Mouse (Mus musculus): ENCODE results near the gene Selenop. TPM values are rescaled to one million over a fixed set of nuclear protein-coding genes. Genes with fewer than 3 reads are reported as not detected.

Gene Selenop
- polyA plus RNA-seq, 1 experiment, result 199 TPM

GRCm38 (mm10) chr15:3251031-3251717 lies 17.2 kb upstream of the Selenop start:
- no peak for DNase-seq
- TF ChIP-seq CTCF (IDR thresholded peaks at IDR 0.05; ENCODE audit: borderline replicate concordance, control insufficient read depth, extremely low read depth, insufficient read depth, low read length, poor library complexity), result no peak
- no peak for TF ChIP-seq POLR2A (IDR thresholded peaks at IDR 0.05; ENCODE audit: control insufficient read depth, extremely low read depth, insufficient read depth, low read length, poor library complexity)
- Histone ChIP-seq H3K36me3 (ENCODE audit: control insufficient read depth, insufficient read depth, low read length) (no peaks in the 10 kb centered on the region), H3K4me1 (replicated peaks; ENCODE audit: control insufficient read depth, insufficient read depth, low read length) (no peaks in the 10 kb centered on the region), H3K4me3 (ENCODE audit: control insufficient read depth, insufficient read depth, low read length) (no peak overlapping the region), H3K27ac (ENCODE audit: control insufficient read depth, insufficient read depth, low read length) (no peak overlapping the region), H3K27me3 (ENCODE audit: control insufficient read depth, insufficient read depth, low read length) (no peaks in the 10 kb centered on the region)
- WGBS, result 95% methylated on average over 3 of the region's 3 CpGs

DNA sequence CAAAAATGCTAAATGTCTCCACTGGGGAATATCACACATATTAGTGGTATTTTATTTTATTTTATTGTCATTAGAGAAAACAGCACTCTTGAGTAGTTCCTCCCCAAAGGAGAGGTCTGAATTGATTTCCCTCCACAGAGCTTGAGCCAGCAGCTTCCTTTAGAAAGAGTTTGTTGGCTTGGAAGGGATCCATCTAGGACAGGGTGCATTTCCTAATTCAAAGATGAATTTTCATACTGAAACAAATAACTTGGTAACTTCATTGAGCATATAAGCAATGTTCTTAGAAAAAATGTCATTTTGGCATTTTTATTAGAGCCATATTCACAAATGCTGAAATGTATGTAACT lies 16.7 kb upstream of the Selenop start:
- Histone ChIP-seq H3K4me1 (replicated peaks; ENCODE audit: control insufficient read depth, insufficient read depth, low read length) (no peaks in the 10 kb centered on the region), H3K27me3 (ENCODE audit: control insufficient read depth, insufficient read depth, low read length) (no peaks in the 10 kb centered on the region), H3K4me3 (ENCODE audit: control insufficient read depth, insufficient read depth, low read length) (no peak overlapping the region), H3K36me3 (ENCODE audit: control insufficient read depth, insufficient read depth, low read length) (no peaks in the 10 kb centered on the region), H3K27ac (ENCODE audit: control insufficient read depth, insufficient read depth, low read length) (no peak overlapping the region)
- TF ChIP-seq POLR2A (IDR thresholded peaks at IDR 0.05; ENCODE audit: control insufficient read depth, extremely low read depth, insufficient read depth, low read length, poor library complexity), result no peak
- TF ChIP-seq CTCF (IDR thresholded peaks at IDR 0.05; ENCODE audit: borderline replicate concordance, control insufficient read depth, extremely low read depth, insufficient read depth, low read length, poor library complexity), result no peak
- DNase-seq, result no peak

GRCm38 (mm10) chr15:3259025-3259424 lies 9.3 kb upstream of the Selenop start:
- Histone ChIP-seq H3K36me3 (ENCODE audit: control insufficient read depth, insufficient read depth, low read length) (no peaks in the 10 kb centered on the region), H3K4me1 (replicated peaks; ENCODE audit: control insufficient read depth, insufficient read depth, low read length) (peaks cover under 1% of the 10 kb centered on the region), H3K27me3 (ENCODE audit: control insufficient read depth, insufficient read depth, low read length) (no peaks in the 10 kb centered on the region), H3K4me3 (ENCODE audit: control insufficient read depth, insufficient read depth, low read length) (no peak overlapping the region), H3K27ac (ENCODE audit: control insufficient read depth, insufficient read depth, low read length) (no peak overlapping the region)
- 97% methylated on average over 1 of the region's 1 CpGs for WGBS
- no peak for DNase-seq
- TF ChIP-seq POLR2A (IDR thresholded peaks at IDR 0.05; ENCODE audit: control insufficient read depth, extremely low read depth, insufficient read depth, low read length, poor library complexity) (no peak), CTCF (IDR thresholded peaks at IDR 0.05; ENCODE audit: borderline replicate concordance, control insufficient read depth, extremely low read depth, insufficient read depth, low read length, poor library complexity) (no peak)

DNA sequence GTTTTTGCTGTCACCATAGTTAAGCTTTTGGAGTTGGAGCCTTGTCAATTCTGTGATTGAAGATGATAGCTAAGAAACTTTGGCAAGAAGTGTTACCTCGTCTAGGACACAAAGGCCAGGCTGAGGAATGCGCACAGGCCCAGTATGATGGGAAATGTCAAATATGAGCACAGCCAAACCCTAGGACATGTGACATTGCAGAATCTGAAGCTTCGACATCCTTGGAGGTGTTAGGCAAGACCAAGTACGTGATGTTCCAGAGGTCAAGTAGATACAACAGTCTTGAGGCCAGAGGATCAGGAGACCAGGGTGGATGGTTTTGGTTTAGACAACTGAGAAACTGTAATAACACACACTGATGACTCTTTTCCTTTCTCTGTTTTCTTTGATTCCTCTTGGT lies 8.0 kb upstream of the Selenop start:
- 95% methylated on average over 4 of the region's 4 CpGs for WGBS
- Histone ChIP-seq H3K27ac (ENCODE audit: control insufficient read depth, insufficient read depth, low read length) (no peak overlapping the region), H3K4me3 (ENCODE audit: control insufficient read depth, insufficient read depth, low read length) (no peak overlapping the region), H3K36me3 (ENCODE audit: control insufficient read depth, insufficient read depth, low read length) (no peaks in the 10 kb centered on the region), H3K27me3 (ENCODE audit: control insufficient read depth, insufficient read depth, low read length) (no peaks in the 10 kb centered on the region), H3K4me1 (replicated peaks; ENCODE audit: control insufficient read depth, insufficient read depth, low read length) (peaks cover 9% of the 10 kb centered on the region)
- TF ChIP-seq CTCF (IDR thresholded peaks at IDR 0.05; ENCODE audit: borderline replicate concordance, control insufficient read depth, extremely low read depth, insufficient read depth, low read length, poor library complexity) (no peak), POLR2A (IDR thresholded peaks at IDR 0.05; ENCODE audit: control insufficient read depth, extremely low read depth, insufficient read depth, low read length, poor library complexity) (no peak)
- no peak for DNase-seq

GRCm38 (mm10) chr15:3262883-3263282 lies 5.5 kb upstream of the Selenop start:
- 93% methylated on average over 3 of the region's 3 CpGs for WGBS
- Histone ChIP-seq H3K4me1 (replicated peaks; ENCODE audit: control insufficient read depth, insufficient read depth, low read length) (peaks cover 9% of the 10 kb centered on the region), H3K27ac (ENCODE audit: control insufficient read depth, insufficient read depth, low read length) (no peak overlapping the region), H3K27me3 (ENCODE audit: control insufficient read depth, insufficient read depth, low read length) (no peaks in the 10 kb centered on the region), H3K36me3 (ENCODE audit: control insufficient read depth, insufficient read depth, low read length) (no peaks in the 10 kb centered on the region), H3K4me3 (ENCODE audit: control insufficient read depth, insufficient read depth, low read length) (no peak overlapping the region)
- no peak for DNase-seq
- TF ChIP-seq POLR2A (IDR thresholded peaks at IDR 0.05; ENCODE audit: control insufficient read depth, extremely low read depth, insufficient read depth, low read length, poor library complexity), result no peak
- TF ChIP-seq CTCF (IDR thresholded peaks at IDR 0.05; ENCODE audit: borderline replicate concordance, control insufficient read depth, extremely low read depth, insufficient read depth, low read length, poor library complexity), result no peak

DNA sequence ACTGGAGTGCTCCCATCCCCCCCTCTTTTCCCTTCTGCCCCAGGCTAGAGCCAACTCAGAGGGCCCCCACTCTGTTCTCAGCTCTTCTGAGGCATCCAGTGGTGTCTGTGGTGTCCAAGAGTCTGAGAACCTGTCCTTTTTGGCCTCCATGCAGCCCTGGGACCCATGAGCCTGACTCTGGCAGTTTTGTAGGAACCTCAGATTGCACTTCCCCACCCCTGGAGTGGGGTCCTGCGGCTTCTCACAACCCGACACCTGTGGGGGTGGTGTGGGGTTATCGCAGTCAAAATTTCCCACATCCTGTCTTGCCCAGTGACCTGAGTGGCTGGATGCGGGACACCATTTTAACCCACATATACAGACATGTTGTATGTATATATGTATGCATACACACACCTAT lies 4.1 kb upstream of the Selenop start:
- no peaks in the 10 kb centered on the region for H3K27me3 ChIP-seq (ENCODE audit: control insufficient read depth, insufficient read depth, low read length)
- TF ChIP-seq POLR2A (IDR thresholded peaks at IDR 0.05; ENCODE audit: control insufficient read depth, extremely low read depth, insufficient read depth, low read length, poor library complexity) (no peak), CTCF (IDR thresholded peaks at IDR 0.05; ENCODE audit: borderline replicate concordance, control insufficient read depth, extremely low read depth, insufficient read depth, low read length, poor library complexity) (no peak)
- no peak overlapping the region for H3K4me3 ChIP-seq (ENCODE audit: control insufficient read depth, insufficient read depth, low read length)
- no peak overlapping the region for H3K27ac ChIP-seq (ENCODE audit: control insufficient read depth, insufficient read depth, low read length)
- H3K36me3 ChIP-seq (ENCODE audit: control insufficient read depth, insufficient read depth, low read length), result no peaks in the 10 kb centered on the region
- 5% methylated on average over 4 of the region's 4 CpGs for WGBS
- peaks cover 9% of the 10 kb centered on the region for H3K4me1 ChIP-seq (replicated peaks; ENCODE audit: control insufficient read depth, insufficient read depth, low read length)
- DNase-seq, result peak; percentile 13

DNA sequence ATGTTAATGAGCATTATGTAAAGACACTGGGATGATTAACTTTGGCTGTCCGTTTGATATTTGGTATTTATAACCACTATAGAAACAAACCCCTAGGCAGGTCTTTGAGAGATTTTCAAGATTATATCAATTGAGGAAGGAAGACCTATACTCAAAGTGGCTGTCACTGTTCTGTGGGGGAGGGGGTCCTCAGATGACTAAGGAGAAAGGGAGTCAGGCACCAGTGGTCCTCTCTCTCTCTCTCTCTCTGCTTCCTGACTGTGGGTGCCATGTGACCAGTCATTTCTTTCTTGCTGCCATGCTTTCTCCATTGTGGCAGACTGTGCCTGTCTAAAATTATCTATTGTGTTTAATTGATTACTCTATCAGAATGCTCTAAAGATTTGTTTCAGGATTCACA lies 3.5 kb upstream of the Selenop start:
- DNase-seq, result no peak
- 27% methylated on average over 1 of the region's 1 CpGs for WGBS
- peaks cover 12% of the 10 kb centered on the region for H3K4me1 ChIP-seq (replicated peaks; ENCODE audit: control insufficient read depth, insufficient read depth, low read length)
- TF ChIP-seq POLR2A (IDR thresholded peaks at IDR 0.05; ENCODE audit: control insufficient read depth, extremely low read depth, insufficient read depth, low read length, poor library complexity) (no peak), CTCF (IDR thresholded peaks at IDR 0.05; ENCODE audit: borderline replicate concordance, control insufficient read depth, extremely low read depth, insufficient read depth, low read length, poor library complexity) (no peak)
- H3K36me3 ChIP-seq (ENCODE audit: control insufficient read depth, insufficient read depth, low read length), result no peaks in the 10 kb centered on the region
- no peak overlapping the region for H3K27ac ChIP-seq (ENCODE audit: control insufficient read depth, insufficient read depth, low read length)
- H3K4me3 ChIP-seq (ENCODE audit: control insufficient read depth, insufficient read depth, low read length), result no peak overlapping the region
- H3K27me3 ChIP-seq (ENCODE audit: control insufficient read depth, insufficient read depth, low read length), result no peaks in the 10 kb centered on the region
